Mouse (Mus musculus) Patski (cell line): ENCODE results near the gene Tspan5. TPM values are rescaled to one million over a fixed set of nuclear protein-coding genes. Genes with fewer than 3 reads are reported as not detected.

Source experiments
- ATAC-seq: fragments of 100-300 bp; one replicate; pipeline ENCODE4 v1.8.0; 2021
- CTCF ChIA-PET: fragments of 350-600 bp; sonication (Branson Sonifier 250); formaldehyde crosslinking; loops from one replicate; lab custom pipeline; 2022; ENCODE audit warnings: inconsistent platforms; lab: Charles Lee
- POLR2A ChIA-PET: fragments of 350-600 bp; sonication (Branson Sonifier 250); formaldehyde crosslinking; loops from one replicate; lab custom pipeline; 2022; ENCODE audit warnings: antibody characterized with exemption, inconsistent platforms; lab: Charles Lee
- DNase-seq: peaks from one replicate; pipeline ENCODE4 v3.0.0-alpha.2; 2011; ENCODE audit warnings: low read depth, low spot score
- H3K27me3 ChIP-seq: fragments of 371-371 bp; one replicate; pipeline ENCODE4 v1.5.1; 2021
- CTCF ChIP-seq: fragments of 100-300 bp; IDR thresholded peaks from one replicate; pipeline ENCODE4 v1.5.1; 2021
- in situ Hi-C: fragments of 300-500 bp; cut with MboI; formaldehyde crosslinking; loops from 3 replicates; pipeline ENCODE4 v1.11.1; 2018; ENCODE audit warnings: low pct_unique_long_range_greater_than_20kb, mixed read lengths
- polyA plus RNA-seq: library from polyadenylated mRNA; unstranded; gene quantifications from one replicate; pipeline ENCODE4 v1.2.3, GENCODE M21; 2021

Gene Tspan5
- polyA plus RNA-seq, 1 experiment from 2014 or later: 62.0 TPM

- POLR2A ChIA-PET: interaction anchor here (0.7 to 2.1 kb wide), 12 partner anchors 11 to 473 kb away, joined by 3 to 16 read pairs (median 4); no protein-coding TSS in a partner anchor
- peak; percentile 36 for ATAC-seq
- no peak for TF ChIP-seq CTCF
- in situ Hi-C loops: loop anchor here (5.0 to 10.0 kb wide), 3 partner anchors 95 to 332 kb away; partner anchors contain the start of gene Rap1gds1
- CTCF ChIA-PET: interaction anchor here (0.9 to 2.1 kb wide), 5 partner anchors 11 to 195 kb away, joined by 3 to 7 read pairs (median 5); no protein-coding TSS in a partner anchor
- H3K27me3 ChIP-seq: no peaks in the 10 kb centered on the region
- DNase-seq: no peak
These were observed 553 bp downstream of the Tspan5 start for GRCm38 (mm10) chr3:138742566-138742930.

- no peak for DNase-seq
- TF ChIP-seq CTCF: no peak
- peak; percentile 84 for ATAC-seq
- H3K27me3 ChIP-seq: no peaks in the 10 kb centered on the region
- ChIA-PET POLR2A (interaction anchor here (0.7 to 2.0 kb wide), 7 partner anchors 17 to 474 kb away, joined by 3 to 16 read pairs (median 6); no protein-coding TSS in a partner anchor), CTCF (interaction anchor here (1.8 kb wide), 1 partner anchor 159 kb away, joined by 5 read pairs; no protein-coding TSS in a partner anchor)
- in situ Hi-C loops: loop anchor here (5.0 to 10.0 kb wide), 3 partner anchors 94 to 332 kb away; partner anchors contain the start of gene Rap1gds1
These were observed 1.2 kb downstream of the Tspan5 start for GRCm38 (mm10) chr3:138743061-138743671.

- TF ChIP-seq CTCF: no peak
- DNase-seq: no peak
- CTCF ChIA-PET: interaction anchor here (0.8 to 1.5 kb wide), 3 partner anchors 15 to 163 kb away, joined by 3 to 5 read pairs (median 5); no protein-coding TSS in a partner anchor
- ATAC-seq: no peak
- in situ Hi-C loops: loop anchor here (5.0 to 10.0 kb wide), 3 partner anchors 93 to 331 kb away; partner anchors contain the start of gene Rap1gds1
- POLR2A ChIA-PET: interaction anchor here (0.6 to 1.9 kb wide), 3 partner anchors 16 to 24 kb away, joined by 3 to 7 read pairs (median 6); no protein-coding TSS in a partner anchor
- no peaks in the 10 kb centered on the region for H3K27me3 ChIP-seq
These were observed 2.2 kb downstream of the Tspan5 start for GRCm38 (mm10) chr3:138744030-138744774.

GRCm38 (mm10) chr3:138745091-138745490 is 3.1 kb downstream of the Tspan5 start:
- ATAC-seq (no peak), DNase-seq (no peak)
- no peak for TF ChIP-seq CTCF
- H3K27me3 ChIP-seq: no peaks in the 10 kb centered on the region
- ChIA-PET POLR2A (interaction anchor here (0.6 to 1.9 kb wide), 3 partner anchors 15 to 23 kb away, joined by 3 to 7 read pairs (median 6); no protein-coding TSS in a partner anchor), CTCF (interaction anchor here (0.7 to 1.5 kb wide), 6 partner anchors 11 to 170 kb away, joined by 3 to 5 read pairs (median 4); no protein-coding TSS in a partner anchor)
- in situ Hi-C loops: loop anchor here (10.0 kb wide), 1 partner anchor 330 kb away; the partner anchor contains the start of gene Rap1gds1

GRCm38 (mm10) chr3:138745596-138745995 is 3.6 kb downstream of the Tspan5 start:
- ATAC-seq (no peak), DNase-seq (no peak)

GRCm38 (mm10) chr3:138746556-138746955 is 4.6 kb downstream of the Tspan5 start:
- TF ChIP-seq CTCF: no peak
- DNase-seq (no peak), ATAC-seq (no peak)
- ChIA-PET POLR2A (interaction anchor here (1.1 kb wide), 1 partner anchor 27 kb away, joined by 3 read pairs; no protein-coding TSS in a partner anchor), CTCF (no interaction called here)
- in situ Hi-C loops: loop anchor here (10.0 kb wide), 1 partner anchor 328 kb away; the partner anchor contains the start of gene Rap1gds1
- no peaks in the 10 kb centered on the region for H3K27me3 ChIP-seq

More at GRCm38 (mm10) chr3:138745596-138745995, 3.6 kb downstream of the Tspan5 start:
- no peaks in the 10 kb centered on the region for H3K27me3 ChIP-seq
- ChIA-PET CTCF (interaction anchor here (0.7 to 1.5 kb wide), 5 partner anchors 10 to 169 kb away, joined by 3 to 5 read pairs (median 5); no protein-coding TSS in a partner anchor), POLR2A (interaction anchor here (1.1 kb wide), 1 partner anchor 28 kb away, joined by 3 read pairs; no protein-coding TSS in a partner anchor)
- TF ChIP-seq CTCF: no peak
- in situ Hi-C loops: loop anchor here (10.0 kb wide), 1 partner anchor 329 kb away; the partner anchor contains the start of gene Rap1gds1

- TF ChIP-seq CTCF: no peak
- ATAC-seq: no peak
- POLR2A ChIA-PET: no interaction called here
- no peak for DNase-seq
- in situ Hi-C loops: loop anchor here (10.0 kb wide), 1 partner anchor 328 kb away; the partner anchor contains the start of gene Rap1gds1
- no peaks in the 10 kb centered on the region for H3K27me3 ChIP-seq
- CTCF ChIA-PET: interaction anchor here (1.0 to 1.3 kb wide), 4 partner anchors 12 to 21 kb away, joined by 3 to 4 read pairs (median 3); no protein-coding TSS in a partner anchor
These were observed 5.0 kb downstream of the Tspan5 start for GRCm38 (mm10) chr3:138747035-138747434.

- CTCF ChIA-PET: interaction anchor here (1.0 to 1.3 kb wide), 4 partner anchors 11 to 20 kb away, joined by 3 to 4 read pairs (median 3); no protein-coding TSS in a partner anchor
- POLR2A ChIA-PET: no interaction called here
These were observed 6.0 kb downstream of the Tspan5 start for GRCm38 (mm10) chr3:138747985-138748384.

GRCm38 (mm10) chr3:138749645-138750044 is 7.7 kb downstream of the Tspan5 start:
- ChIA-PET POLR2A (interaction anchor here (1.6 kb wide), 1 partner anchor 11 kb away, joined by 3 read pairs; no protein-coding TSS in a partner anchor), CTCF (interaction anchor here (1.5 kb wide), 1 partner anchor 10 kb away, joined by 4 read pairs; no protein-coding TSS in a partner anchor)
- no peak for ATAC-seq
- no peak for TF ChIP-seq CTCF
- in situ Hi-C loops: loop anchor here (10.0 kb wide), 1 partner anchor 325 kb away; the partner anchor contains the start of gene Rap1gds1
- no peaks in the 10 kb centered on the region for H3K27me3 ChIP-seq
- DNase-seq: no peak

More at GRCm38 (mm10) chr3:138747985-138748384, 6.0 kb downstream of the Tspan5 start:
- ATAC-seq (no peak), DNase-seq (no peak)
- in situ Hi-C loops: loop anchor here (10.0 kb wide), 1 partner anchor 327 kb away; the partner anchor contains the start of gene Rap1gds1
- H3K27me3 ChIP-seq: no peaks in the 10 kb centered on the region
- no peak for TF ChIP-seq CTCF
